ENCODE assay signal across 9 mouse cellular contexts in genomic region chr12:61526199-61526598, GRCm38 (mm10). TPM values are rescaled to one million over a fixed set of nuclear protein-coding genes. Genes with fewer than 3 reads are reported as not detected.
DNase-seq lines count a peak whose midpoint lies in the region; ATAC-seq and TF ChIP-seq lines count a peak whose summit lies in the region.
"Had no signal": no experiment of that assay in that cellular context is flagged by ENCODE, and none has a peak within 500 bp of the region (broad histone marks: within the 10 kb centered on the region; RNA-seq: fewer than 3 reads in every experiment).

No protein-coding gene starts in this region.

- peak; percentile 20; the same call in 1 of the 2 replicates for ATAC-seq in kidney, embryonic 16.5 days (ENCODE audit: low FRiP score, low TSS enrichment)
- peak; percentile 59 for ATAC-seq in embryonic facial prominence, embryonic 14.5 days (ENCODE audit: low read depth)
- peak; percentile 81 for ATAC-seq in midbrain, embryonic 13.5 days
- no peak for ATAC-seq in erythroblast, adult 5-6 weeks (replicated peaks; ENCODE audit: low FRiP score, poor library complexity, severe bottlenecking)

- DNase-seq in kidney, postnatal 36 days: no peak
- peak; percentile 67 for DNase-seq in embryonic facial prominence, embryonic 14.5 days (ENCODE audit: low spot score)
- DNase-seq in layer of hippocampus, adult 18-20 months (ENCODE audit: low spot score in 2 of 2): peak; percentile 75 to 87
- no peak for DNase-seq in B cell, adult 2 months
- DNase-seq in lung, adult 2 months: no peak

- no peak overlapping the region for H3K9ac ChIP-seq in kidney, embryonic 16.5 days (replicated peaks; ENCODE audit: low read length)
- H3K9ac ChIP-seq in embryonic facial prominence, embryonic 14.5 days (ENCODE audit: low read depth, low read length): no peak overlapping the region
- peak overlapping the region; percentile 79 for H3K9ac ChIP-seq in midbrain, embryonic 13.5 days (replicated peaks)

- under 1% methylated on average over 9 of the region's 9 CpGs for WGBS in kidney, embryonic 16.5 days
- WGBS in embryonic facial prominence, embryonic 14.5 days: 2% methylated on average over 9 of the region's 9 CpGs
- 2% methylated on average over 9 of the region's 9 CpGs for WGBS in midbrain, embryonic 13.5 days
- 5% methylated on average over 9 of the region's 9 CpGs for WGBS in lung, adult 2 months

- H3K27me3 ChIP-seq in kidney, embryonic 16.5 days (ENCODE audit: insufficient read depth, low read length): peaks cover 47% of the 10 kb centered on the region
- H3K27me3 ChIP-seq in embryonic facial prominence, embryonic 14.5 days (replicated peaks; ENCODE audit: control insufficient read depth, insufficient read depth, low read length): peaks cover 40% of the 10 kb centered on the region
- peaks cover 14% of the 10 kb centered on the region for H3K27me3 ChIP-seq in midbrain, embryonic 13.5 days

- H3K4me2 ChIP-seq in kidney, embryonic 16.5 days (replicated peaks; ENCODE audit: low read depth, low read length): 0 out of 2 replicates have a peak overlapping the region, but pooled peaks have one; percentile 10
- H3K4me2 ChIP-seq in embryonic facial prominence, embryonic 14.5 days (ENCODE audit: low read depth, low read length): peak overlapping the region; percentile 26
- H3K4me2 ChIP-seq in midbrain, embryonic 13.5 days (replicated peaks): peak overlapping the region; percentile 86

- H3K27ac ChIP-seq in kidney, embryonic 16.5 days (ENCODE audit: low read length): no peak overlapping the region
- no peak overlapping the region for H3K27ac ChIP-seq in embryonic facial prominence, embryonic 14.5 days (replicated peaks; ENCODE audit: low read depth, low read length)
- peak overlapping the region; percentile 74 for H3K27ac ChIP-seq in midbrain, embryonic 13.5 days

- no peak overlapping the region for H3K4me3 ChIP-seq in kidney, embryonic 16.5 days (ENCODE audit: low read length)
- H3K4me3 ChIP-seq in embryonic facial prominence, embryonic 14.5 days (ENCODE audit: low read depth, low read length): peak overlapping the region; percentile 11
- H3K4me3 ChIP-seq in midbrain, embryonic 13.5 days (replicated peaks): peak overlapping the region; percentile 70
- no peak overlapping the region for H3K4me3 ChIP-seq in lung, adult 2 months (replicated peaks; ENCODE audit: extremely low read depth, low read depth, low read length)

- no peak for TF ChIP-seq CTCF in lung, adult 2 months (IDR thresholded peaks at IDR 0.05; ENCODE audit: insufficient read depth, low read length)

- no peaks in the 10 kb centered on the region for H3K9me3 ChIP-seq in kidney, embryonic 16.5 days (ENCODE audit: low read length)
- H3K9me3 ChIP-seq in embryonic facial prominence, embryonic 14.5 days (ENCODE audit: control insufficient read depth, low read length): no peaks in the 10 kb centered on the region
- H3K9me3 ChIP-seq in midbrain, embryonic 13.5 days: no peaks in the 10 kb centered on the region

- TF ChIP-seq POLR2A in lung, adult 2 months (IDR thresholded peaks at IDR 0.05; ENCODE audit: borderline replicate concordance, extremely low read depth, low read depth, low read length): no peak

- H3K36me3 ChIP-seq in kidney, embryonic 16.5 days (ENCODE audit: insufficient read depth, low read length): no peaks in the 10 kb centered on the region
- no peaks in the 10 kb centered on the region for H3K36me3 ChIP-seq in embryonic facial prominence, embryonic 14.5 days (ENCODE audit: control insufficient read depth, insufficient read depth, low read length)
- no peaks in the 10 kb centered on the region for H3K36me3 ChIP-seq in midbrain, embryonic 13.5 days

- H3K4me1 ChIP-seq in kidney, embryonic 16.5 days (ENCODE audit: insufficient read depth, low read length): peaks cover 13% of the 10 kb centered on the region; the same call in 1 of the 2 replicates
- no peaks in the 10 kb centered on the region for H3K4me1 ChIP-seq in embryonic facial prominence, embryonic 14.5 days (ENCODE audit: control insufficient read depth, insufficient read depth, low read length)
- peaks cover 34% of the 10 kb centered on the region for H3K4me1 ChIP-seq in midbrain, embryonic 13.5 days (replicated peaks)
- no peaks in the 10 kb centered on the region for H3K4me1 ChIP-seq in lung, adult 2 months (ENCODE audit: control insufficient read depth, insufficient read depth, low read length)

RNA-seq across cellular contexts. Expression of gene Lrfn5, which starts 3.2 kb away (rescaled TPM):
- 1.7 and 2.2 TPM in 2 replicates for polyA plus RNA-seq in kidney, embryonic 16.5 days (2015; fragmentation: Nextera tagmentation; extraction: Ambion mirVana)
- polyA plus RNA-seq in embryonic facial prominence, embryonic 14.5 days (2014; fragmentation: Nextera tagmentation; extraction: Ambion mirVana): 4.8 and 5.0 TPM in 2 replicates
- total RNA-seq in layer of hippocampus, adult 18-20 months (2021): 10 to 100 TPM; 85.4 to 92.3 TPM
- 29.0 and 29.8 TPM in 2 replicates for polyA plus RNA-seq in midbrain, embryonic 13.5 days (2015; fragmentation: Nextera tagmentation; extraction: Ambion mirVana)
- total RNA-seq in erythroblast, adult 5-6 weeks (2015; ENCODE audit: low replicate concordance): not detected in 2 replicates
- 0.43 TPM in 1 of 2 replicates, not detected in the other for total RNA-seq in erythroblast, adult 5-6 weeks (2017; ENCODE audit: low replicate concordance)
- polyA plus RNA-seq in lung, adult 2 months (2012; rRNA removed): not detected in 2 replicates
- total RNA-seq: MEL had no signal

Comparison
In these comparisons a context has a peak if more than half of its experiments do, and no peak if none do; other contexts are left out.
1. H3K4me2 ChIP-seq: peak in every context shown above with its lines; median percentile 86 in midbrain, embryonic 13.5 days; 26 in embryonic facial prominence, embryonic 14.5 days; 10 in kidney, embryonic 16.5 days.
2. H3K4me3 ChIP-seq: peak in embryonic facial prominence, embryonic 14.5 days (single experiment) and midbrain, embryonic 13.5 days (single experiment); none in kidney, embryonic 16.5 days (single experiment) and lung, adult 2 months (single experiment).
3. DNase-seq: peak in embryonic facial prominence, embryonic 14.5 days (single experiment) and layer of hippocampus, adult 18-20 months (2 of 2); none in kidney, postnatal 36 days (0 of 2), B cell, adult 2 months (0 of 2) and lung, adult 2 months (single experiment).